Mouse (Mus musculus) cortical plate, adult 2 months (tissue): ENCODE data around the gene Ell.

ENCODE experiments used
- CTCF ChIP-seq: fragments of 200-500 bp; IDR thresholded peaks from 2 replicates; pipeline ENCODE4 v1.5.1; 2011; ENCODE audit warnings: mild to moderate bottlenecking, control low read depth, low read length; ENCODE audit not compliant: insufficient read depth; ENCODE audit errors: extremely low read depth
- POLR2A ChIP-seq: fragments of 200-500 bp; IDR thresholded peaks from 2 replicates; pipeline ENCODE4 v1.6.1; 2011; ENCODE audit warnings: mild to moderate bottlenecking, low read length, control low read depth; ENCODE audit not compliant: insufficient read depth; ENCODE audit errors: extremely low read depth

DNA sequence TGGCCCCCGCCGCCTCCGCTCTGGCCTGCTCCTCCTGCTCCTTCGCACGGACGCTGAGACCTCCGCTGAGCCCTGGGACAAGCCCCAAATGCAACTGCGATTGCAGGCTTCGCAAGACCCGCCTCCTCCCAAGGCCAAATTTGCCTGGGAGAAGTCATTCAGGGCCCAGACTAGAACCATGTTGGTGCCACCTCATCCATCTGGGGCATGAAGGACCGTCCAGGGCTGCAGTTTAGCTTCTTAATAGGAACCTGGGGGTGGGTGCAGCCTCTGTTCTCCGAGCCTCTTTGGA, 43.5 kb upstream of the Ell start:
- no peak for TF ChIP-seq CTCF
- no peak for TF ChIP-seq POLR2A
